Mouse (Mus musculus) forebrain, embryonic 11.5 days (tissue): ENCODE results near the gene Ano1. TPM values are rescaled to one million over a fixed set of nuclear protein-coding genes. Genes with fewer than 3 reads are reported as not detected.

ENCODE experiments used
- ATAC-seq: fragments of 200-750 bp; cut with Nextera tagmentation; replicated peaks from 2 replicates; pipeline ENCODE4 v1.8.0; 2017; ENCODE audit warnings: moderate TSS enrichment; ENCODE audit not compliant: low FRiP score
- DNase-seq: peaks from one replicate; pipeline ENCODE4 v3.0.0-alpha.2; 2017; ENCODE audit warnings: low spot score
- H3K27ac ChIP-seq: fragments of 300-500 bp; sonication (generic); 2 replicates; pipeline ENCODE4 v1.5.1; 2014; ENCODE audit warnings: low read depth, low read length
- H3K27me3 ChIP-seq: fragments of 300-500 bp; sonication (generic); 2 replicates; pipeline ENCODE4 v1.6.1; 2014; ENCODE audit warnings: mild to moderate bottlenecking, low read length, mixed read lengths; ENCODE audit not compliant: control insufficient read depth, insufficient read depth
- H3K36me3 ChIP-seq: fragments of 300-500 bp; sonication (generic); 2 replicates; pipeline ENCODE4 v1.6.1; 2014; ENCODE audit warnings: mild to moderate bottlenecking, low read length, moderate library complexity, mixed read lengths; ENCODE audit not compliant: control insufficient read depth, insufficient read depth
- H3K4me1 ChIP-seq: fragments of 300-500 bp; sonication (generic); replicated peaks from 2 replicates; pipeline ENCODE4 v1.6.1; 2014; ENCODE audit warnings: low read length, mixed read lengths; ENCODE audit not compliant: control insufficient read depth, insufficient read depth
- H3K4me2 ChIP-seq: fragments of 300-500 bp; sonication (generic); 2 replicates; pipeline ENCODE4 v1.6.1; 2014; ENCODE audit warnings: low read depth, mild to moderate bottlenecking, low read length, moderate library complexity, mixed read lengths; ENCODE audit not compliant: severe bottlenecking
- H3K4me3 ChIP-seq: fragments of 300-500 bp; sonication (generic); 2 replicates; pipeline ENCODE4 v1.5.1; 2014; ENCODE audit warnings: low read depth, low read length
- H3K9ac ChIP-seq: fragments of 300-500 bp; sonication (generic); 2 replicates; pipeline ENCODE4 v1.6.1; 2014; ENCODE audit warnings: low read length
- H3K9me3 ChIP-seq: fragments of 300-500 bp; sonication (generic); 2 replicates; pipeline ENCODE4 v1.6.1; 2016; ENCODE audit warnings: low read length, mixed read lengths; ENCODE audit not compliant: control insufficient read depth
- WGBS: fragments of 180-500 bp; shearing (Covaris S2); extraction: QIAGEN DNeasy Blood & Tissue Kit; methylation state at CpG from one replicate; pipeline ENCODE4 v1.1.7; 2014; 5-methylcytosine and 5-hydroxymethylcytosine counted together
- polyA plus RNA-seq: library from polyadenylated mRNA; unstranded; fragments of >200 nt; fragmentation: Nextera tagmentation; extraction: Ambion mirVana; gene quantifications from 2 replicates; pipeline ENCODE4 v1.2.1, GENCODE M21; 2014

Gene Ano1
- polyA plus RNA-seq, 1 experiment from 2014 or later: 22.9 TPM

- H3K4me2 ChIP-seq: no peak overlapping the region
- no peak overlapping the region for H3K9ac ChIP-seq
- H3K27ac ChIP-seq: no peak overlapping the region
- H3K36me3 ChIP-seq: no peaks in the 10 kb centered on the region; the same call in 1 of the 2 replicates
- H3K4me1 ChIP-seq: no peaks in the 10 kb centered on the region
- H3K4me3 ChIP-seq: no peak overlapping the region
- ATAC-seq (no peak), DNase-seq (no peak)
- 82% methylated on average over 4 of the region's 4 CpGs for WGBS
- H3K9me3 ChIP-seq: no peaks in the 10 kb centered on the region
- no peaks in the 10 kb centered on the region for H3K27me3 ChIP-seq
These were observed 139.4 kb downstream of the Ano1 start for GRCm38 (mm10) chr7:144612351-144612750.

- WGBS: 93% methylated on average over 16 of the region's 16 CpGs
- Histone ChIP-seq H3K9ac (no peak overlapping the region), H3K36me3 (no peaks in the 10 kb centered on the region; the same call in 1 of the 2 replicates), H3K4me2 (no peak overlapping the region), H3K9me3 (no peaks in the 10 kb centered on the region), H3K4me1 (no peaks in the 10 kb centered on the region), H3K27ac (no peak overlapping the region), H3K4me3 (no peak overlapping the region), H3K27me3 (no peaks in the 10 kb centered on the region)
- no peak for ATAC-seq
- DNase-seq: no peak
These were observed 140.2 kb downstream of the Ano1 start for GRCm38 (mm10) chr7:144611595-144611994.

GRCm38 (mm10) chr7:144609568-144609967, 142.2 kb downstream of the Ano1 start:
- no peaks in the 10 kb centered on the region for H3K4me1 ChIP-seq
- H3K4me2 ChIP-seq: no peak overlapping the region
- no peak overlapping the region for H3K27ac ChIP-seq
- DNase-seq (no peak), ATAC-seq (no peak)
- H3K4me3 ChIP-seq: no peak overlapping the region
- H3K27me3 ChIP-seq: no peaks in the 10 kb centered on the region
- H3K9ac ChIP-seq: no peak overlapping the region
- WGBS: 87% methylated on average over 7 of the region's 7 CpGs
- no peaks in the 10 kb centered on the region; the same call in 1 of the 2 replicates for H3K36me3 ChIP-seq
- no peaks in the 10 kb centered on the region for H3K9me3 ChIP-seq

GRCm38 (mm10) chr7:144607862-144608261, 143.9 kb downstream of the Ano1 start:
- Histone ChIP-seq H3K27me3 (no peaks in the 10 kb centered on the region), H3K4me3 (no peak overlapping the region), H3K4me2 (no peak overlapping the region), H3K4me1 (no peaks in the 10 kb centered on the region), H3K36me3 (no peaks in the 10 kb centered on the region; the same call in 1 of the 2 replicates), H3K9ac (no peak overlapping the region), H3K27ac (no peak overlapping the region), H3K9me3 (no peaks in the 10 kb centered on the region)
- ATAC-seq (no peak), DNase-seq (no peak)
- WGBS: 91% methylated on average over 15 of the region's 15 CpGs

GRCm38 (mm10) chr7:144604735-144605134, 147.0 kb downstream of the Ano1 start:
- H3K36me3 ChIP-seq: no peaks in the 10 kb centered on the region; the same call in 1 of the 2 replicates
- 89% methylated on average over 4 of the region's 4 CpGs for WGBS

GRCm38 (mm10) chr7:144604291-144604690, 147.5 kb downstream of the Ano1 start:
- peaks cover 7% of the 10 kb centered on the region for H3K4me1 ChIP-seq
- no peak overlapping the region for H3K9ac ChIP-seq
- H3K9me3 ChIP-seq: no peaks in the 10 kb centered on the region
- no peaks in the 10 kb centered on the region for H3K27me3 ChIP-seq
- H3K27ac ChIP-seq: no peak overlapping the region
- H3K4me2 ChIP-seq: no peak overlapping the region
- ATAC-seq: no peak
- 100% methylated on average over 2 of the region's 2 CpGs for WGBS
- H3K36me3 ChIP-seq: no peaks in the 10 kb centered on the region; the same call in 1 of the 2 replicates
- no peak for DNase-seq
- H3K4me3 ChIP-seq: no peak overlapping the region

More at GRCm38 (mm10) chr7:144604735-144605134, 147.0 kb downstream of the Ano1 start:
- no peak overlapping the region for H3K4me2 ChIP-seq
- H3K9ac ChIP-seq: no peak overlapping the region
- H3K4me3 ChIP-seq: no peak overlapping the region
- H3K4me1 ChIP-seq: peaks cover 7% of the 10 kb centered on the region
- H3K27ac ChIP-seq: no peak overlapping the region
- ATAC-seq (no peak), DNase-seq (no peak)
- no peaks in the 10 kb centered on the region for H3K9me3 ChIP-seq
- H3K27me3 ChIP-seq: no peaks in the 10 kb centered on the region

- Histone ChIP-seq H3K27me3 (no peaks in the 10 kb centered on the region), H3K36me3 (no peaks in the 10 kb centered on the region), H3K4me1 (peaks cover 7% of the 10 kb centered on the region), H3K9me3 (no peaks in the 10 kb centered on the region), H3K27ac (0 out of 2 replicates have a peak overlapping the region, but pooled peaks have one; percentile 38), H3K4me2 (no peak overlapping the region), H3K4me3 (no peak overlapping the region), H3K9ac (no peak overlapping the region)
- WGBS: 19% methylated on average over 6 of the region's 6 CpGs
- no peak for ATAC-seq
- DNase-seq: no peak
These were observed 151.4 kb downstream of the Ano1 start for GRCm38 (mm10) chr7:144600333-144600900.

- Histone ChIP-seq H3K4me3 (no peak overlapping the region), H3K9me3 (no peaks in the 10 kb centered on the region), H3K27ac (no peak overlapping the region), H3K36me3 (no peaks in the 10 kb centered on the region), H3K4me2 (no peak overlapping the region), H3K4me1 (no peaks in the 10 kb centered on the region; the same call in 1 of the 2 replicates), H3K9ac (no peak overlapping the region), H3K27me3 (peaks cover 3% of the 10 kb centered on the region; the same call in 1 of the 2 replicates)
- 84% methylated on average over 3 of the region's 3 CpGs for WGBS
- DNase-seq (no peak), ATAC-seq (no peak)
These were observed 162.3 kb downstream of the Ano1 start for GRCm38 (mm10) chr7:144589508-144589907.

- Histone ChIP-seq H3K9ac (peak overlapping the region; percentile 12; the same call in 1 of the 2 replicates), H3K27me3 (peaks cover 3% of the 10 kb centered on the region; the same call in 1 of the 2 replicates), H3K27ac (no peak overlapping the region), H3K36me3 (no peaks in the 10 kb centered on the region), H3K4me1 (peaks cover 4% of the 10 kb centered on the region; the same call in 1 of the 2 replicates), H3K4me2 (no peak overlapping the region), H3K9me3 (no peaks in the 10 kb centered on the region), H3K4me3 (no peak overlapping the region)
- DNase-seq: peak; percentile 72
- no peak for ATAC-seq
- WGBS: 36% methylated on average over 2 of the region's 2 CpGs
These were observed 164.5 kb downstream of the Ano1 start for GRCm38 (mm10) chr7:144587291-144587690.
